Mouse (Mus musculus): Measurements from ENCODE around the gene Atg4d.

GRCm38 (mm10) chr9:21313394-21313793 lies 48.3 kb downstream of the Atg4d start:
- TF ChIP-seq CTCF (IDR thresholded peaks at IDR 0.05; ENCODE audit: extremely low read depth, insufficient read depth, low read length) (peak; percentile 83), POLR2A (IDR thresholded peaks at IDR 0.05; ENCODE audit: extremely low read depth, insufficient read depth, low read length) (no peak)
